In the genomic region with DNA sequence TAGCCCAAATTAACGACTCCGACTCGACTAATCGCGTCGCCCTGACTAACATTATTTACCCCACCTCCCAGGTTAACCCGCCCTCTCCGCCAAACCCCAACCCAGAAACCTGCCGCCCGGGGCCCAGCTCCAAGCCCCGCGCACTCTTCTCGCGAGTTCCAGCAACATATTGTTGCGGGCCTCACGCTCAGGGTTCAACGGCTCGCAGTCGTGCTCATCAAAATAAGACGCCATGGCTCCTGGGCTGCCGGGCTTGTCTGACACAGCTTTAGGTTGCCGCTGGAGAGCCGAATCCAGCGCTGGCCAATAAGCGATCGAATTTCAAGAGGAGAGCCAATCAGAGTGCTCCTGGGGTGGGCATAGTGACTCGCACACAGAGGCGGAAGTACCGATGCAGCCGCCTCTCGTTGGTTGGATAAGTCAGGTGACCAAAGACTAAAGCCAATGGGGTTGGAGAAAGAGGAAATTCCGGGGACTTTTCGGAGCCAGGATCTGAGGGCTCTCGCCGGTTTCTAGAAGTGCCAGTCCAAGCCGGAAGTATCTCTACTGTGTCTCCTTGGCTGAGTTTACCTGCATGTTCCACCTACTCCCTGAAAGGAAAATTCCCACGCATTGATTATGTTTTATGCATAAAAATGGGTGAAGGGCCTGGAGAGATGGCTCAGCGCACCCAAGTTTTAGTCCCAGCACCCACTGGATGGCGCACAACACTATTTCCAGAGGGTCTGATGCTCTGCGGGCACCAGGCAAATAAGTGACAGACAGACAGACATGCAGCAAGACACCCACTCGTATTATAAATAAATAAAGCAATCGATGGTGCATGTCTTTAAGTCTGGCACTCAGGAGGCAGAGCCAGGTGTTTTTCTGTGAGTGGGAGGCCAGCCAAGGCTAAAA, we compare ENCODE assay signal across 8 mouse cellular contexts. TPM values are rescaled to one million over a fixed set of nuclear protein-coding genes. Genes with fewer than 3 reads are reported as not detected.
DNase-seq lines count a peak whose midpoint lies in the region; ATAC-seq lines count a peak whose summit lies in the region.

No protein-coding gene starts in this region.

- DNase-seq in adipocyte (ENCODE audit: low spot score) = peak; percentile 100
- peak; percentile 97 for DNase-seq in embryo, embryonic 10 days (ENCODE audit: low spot score)
- peak; percentile 85 for DNase-seq in gastrocnemius, postnatal 10 days
- DNase-seq in induced T-regulatory cell, adult 2 months (ENCODE audit: low read depth) = peak; percentile 98
- DNase-seq in left cerebral cortex, adult 9 months (ENCODE audit: low spot score in 2 of 2) = peak; percentile 97 to 98
- DNase-seq in right cerebral cortex, postnatal 14 days = peak; percentile 88
- peak; percentile 92 to 95 for DNase-seq in urinary bladder, postnatal 36 days (ENCODE audit: low spot score in 2 of 2)

- ATAC-seq in megakaryocyte progenitor cell, adult 5-6 weeks (replicated peaks; ENCODE audit: poor library complexity) = peak; percentile 86

RNA-seq across cellular contexts. Expression of a gene that starts 4.4 kb away (rescaled TPM):
- total RNA-seq in gastrocnemius, postnatal 10 days (2021) = 10 to 100 TPM; 35.9 to 36.6 TPM
- total RNA-seq in megakaryocyte progenitor cell, adult 5-6 weeks (2015) = 65.5 and 87.8 TPM in 2 replicates
- 51.4 and 53.7 TPM in 2 replicates for total RNA-seq in megakaryocyte progenitor cell, adult 5-6 weeks (2017)

RNA-seq across cellular contexts. Expression of a gene that starts 7.1 kb away (rescaled TPM):
- 10 to 100 TPM in 1 of 2 experiments, 1 to 10 TPM in 1; 8.0 to 14.0 TPM for total RNA-seq in gastrocnemius, postnatal 10 days (2021)
- total RNA-seq in megakaryocyte progenitor cell, adult 5-6 weeks (2015) = 1.1 and 1.2 TPM in 2 replicates
- total RNA-seq in megakaryocyte progenitor cell, adult 5-6 weeks (2017) = 0.33 TPM in 1 of 2 replicates, not detected in the other

RNA-seq across cellular contexts. Expression of a gene that starts 15.3 kb away (rescaled TPM):
- 10 to 100 TPM; 12.5 to 15.6 TPM for total RNA-seq in gastrocnemius, postnatal 10 days (2021)
- total RNA-seq in megakaryocyte progenitor cell, adult 5-6 weeks (2015) = 30.3 and 31.9 TPM in 2 replicates
- 23.0 and 24.7 TPM in 2 replicates for total RNA-seq in megakaryocyte progenitor cell, adult 5-6 weeks (2017)

RNA-seq across cellular contexts. Expression of a gene that starts 17.4 kb away (rescaled TPM):
- 10 to 100 TPM; 17.2 to 18.4 TPM for total RNA-seq in gastrocnemius, postnatal 10 days (2021)
- 66.8 and 71.3 TPM in 2 replicates for total RNA-seq in megakaryocyte progenitor cell, adult 5-6 weeks (2015)
- total RNA-seq in megakaryocyte progenitor cell, adult 5-6 weeks (2017) = 113 and 115 TPM in 2 replicates

RNA-seq across cellular contexts. Expression of a gene that starts 17.9 kb away (rescaled TPM):
- total RNA-seq in gastrocnemius, postnatal 10 days (2021) = 10 to 100 TPM; 49.1 to 50.0 TPM
- total RNA-seq in megakaryocyte progenitor cell, adult 5-6 weeks (2015) = 39.1 and 70.3 TPM in 2 replicates
- total RNA-seq in megakaryocyte progenitor cell, adult 5-6 weeks (2017) = 13.0 and 34.9 TPM in 2 replicates

Comparison
In these comparisons a context has a peak if more than half of its experiments do, and no peak if none do; other contexts are left out.
1. Peak in every context shown above with its lines: DNase-seq and ATAC-seq.
2. RNA of a gene that starts 7.1 kb away (total RNA-seq): 8.0 to 14.0 TPM in gastrocnemius, postnatal 10 days; 0.33 to 1.2 TPM in megakaryocyte progenitor cell, adult 5-6 weeks; every median in the first group is over 4 times any median in the second.